Mouse (Mus musculus): ENCODE results near the gene 6030452D12Rik.
A peak's percentile ranks its signal among the peaks of the same experiment; 100 is the strongest.

6030452D12Rik gene

DNA sequence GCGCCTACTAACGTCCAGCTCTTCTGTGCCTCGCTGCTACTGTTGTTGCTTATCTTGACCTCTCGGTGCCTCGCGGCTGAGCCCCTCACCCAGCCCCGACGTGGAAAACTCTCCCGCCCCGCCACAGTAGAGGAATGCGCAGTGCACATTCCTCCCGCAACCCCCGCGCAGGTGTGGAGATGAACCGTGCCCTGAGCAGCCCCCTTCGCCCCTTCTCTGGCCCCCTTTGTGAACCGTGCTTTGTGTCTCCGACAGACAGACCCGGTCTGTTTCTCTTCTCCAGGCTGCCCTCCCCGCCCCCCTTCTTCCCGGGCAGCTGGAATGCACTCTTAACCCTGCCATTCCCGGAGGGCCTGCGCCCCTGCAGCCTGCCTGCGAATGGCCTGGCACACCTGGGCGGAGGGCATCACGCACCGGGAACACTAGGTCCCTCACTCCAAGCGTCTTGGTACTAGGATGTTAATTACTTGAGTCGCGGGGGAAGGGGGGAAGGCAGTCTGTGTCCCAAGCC is 11.3 kb downstream of the 6030452D12Rik start:
- peaks cover 23% of the 10 kb centered on the region for H3K36me3 ChIP-seq (ENCODE audit: insufficient read depth, low read length)
- H3K4me3 ChIP-seq (replicated peaks; ENCODE audit: low read length) = peak overlapping the region; percentile 82

DNA sequence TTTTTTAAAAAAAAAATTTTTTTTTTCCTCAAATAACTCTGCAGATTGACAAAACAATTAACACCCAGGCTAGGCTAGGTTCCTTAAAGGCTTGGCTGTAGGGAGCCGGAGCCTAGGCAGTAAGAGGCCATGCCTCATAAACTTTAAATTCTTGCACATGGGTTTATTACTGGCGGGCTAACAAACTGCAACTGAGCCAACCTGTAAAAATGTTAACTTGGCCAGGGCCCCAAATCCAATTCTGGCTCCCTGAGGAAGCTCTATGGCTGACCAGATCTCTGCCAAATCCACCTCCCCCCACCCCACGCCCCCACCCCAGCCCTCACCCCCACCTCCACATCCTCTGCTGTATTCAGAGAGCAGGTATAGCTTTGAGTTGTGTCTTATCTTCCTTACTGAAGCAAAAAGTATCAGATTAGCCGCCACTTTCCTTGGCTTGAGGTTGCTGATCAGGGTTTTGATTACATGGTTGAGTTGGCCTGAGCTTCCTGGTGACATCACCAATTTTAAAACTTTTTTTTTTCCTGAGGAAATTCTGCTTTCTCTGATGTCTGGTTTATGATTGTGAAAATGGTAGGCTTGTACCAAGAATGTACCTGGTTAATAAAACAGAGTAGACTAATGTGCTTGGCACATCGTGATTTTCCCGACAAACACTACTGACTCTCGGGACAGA is 12.3 kb downstream of the 6030452D12Rik start:
- Histone ChIP-seq H3K4me3 (replicated peaks; ENCODE audit: low read length) (peak overlapping the region; percentile 82), H3K27me3 (ENCODE audit: insufficient read depth, low read length) (peaks cover 38% of the 10 kb centered on the region), H3K9me3 (ENCODE audit: low read length) (peaks cover 5% of the 10 kb centered on the region; the same call in 1 of the 2 replicates), H3K36me3 (ENCODE audit: insufficient read depth, low read length) (peaks cover 26% of the 10 kb centered on the region), H3K4me1 (replicated peaks; ENCODE audit: low read depth, low read length) (peaks cover 94% of the 10 kb centered on the region)
- TF ChIP-seq CTCF (conservative IDR thresholded peaks at IDR 0.05; ENCODE audit: low read length) (no peak), POU5F1 (IDR thresholded peaks at IDR 0.05; ENCODE audit: borderline replicate concordance, low read length) (no peak), NANOG (IDR thresholded peaks at IDR 0.05; ENCODE audit: borderline replicate concordance, low read length) (no peak)

More for the DNA sequence above, 11.3 kb downstream of the 6030452D12Rik start:
- peaks cover 89% of the 10 kb centered on the region for H3K4me1 ChIP-seq (replicated peaks; ENCODE audit: low read depth, low read length)
- TF ChIP-seq CTCF (conservative IDR thresholded peaks at IDR 0.05; ENCODE audit: low read length) = no peak
- TF ChIP-seq POU5F1 (IDR thresholded peaks at IDR 0.05; ENCODE audit: borderline replicate concordance, low read length) = no peak
- H3K27me3 ChIP-seq (ENCODE audit: insufficient read depth, low read length) = peaks cover 46% of the 10 kb centered on the region
- peaks cover 13% of the 10 kb centered on the region for H3K9me3 ChIP-seq (ENCODE audit: low read length)

DNA sequence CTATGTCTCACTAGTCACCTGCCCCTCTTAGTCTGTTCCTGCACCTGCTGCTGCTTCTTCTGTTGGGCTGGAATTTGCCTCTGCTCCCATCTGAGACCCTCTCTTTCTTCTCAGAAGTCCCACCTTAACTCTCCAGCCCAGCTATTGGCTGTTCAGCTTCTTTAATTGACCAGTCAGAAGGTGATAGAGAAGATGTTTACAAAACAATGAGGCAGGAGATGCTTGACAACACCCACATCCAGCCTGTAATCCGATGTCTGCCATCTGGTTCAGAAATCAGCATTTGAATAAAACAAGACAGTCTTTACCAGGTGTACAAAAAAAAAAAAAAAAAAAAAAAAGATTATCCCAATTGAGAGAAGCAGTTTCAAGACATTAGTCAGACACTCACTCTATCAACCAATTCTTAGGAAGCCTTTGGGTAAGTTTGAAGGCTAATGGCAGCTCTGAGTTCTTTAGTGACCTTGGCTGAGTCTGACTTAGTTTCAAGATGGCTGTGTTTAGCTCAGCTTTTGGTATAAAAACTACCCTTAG is 15.7 kb downstream of the 6030452D12Rik start:
- TF ChIP-seq POU5F1 (IDR thresholded peaks at IDR 0.05; ENCODE audit: borderline replicate concordance, low read length) (0 out of 2 replicates have a peak, but pooled peaks have one; percentile 23), NANOG (IDR thresholded peaks at IDR 0.05; ENCODE audit: borderline replicate concordance, low read length) (peak; percentile 54; the same call in 1 of the 2 replicates), CTCF (conservative IDR thresholded peaks at IDR 0.05; ENCODE audit: low read length) (no peak)
- peaks cover 95% of the 10 kb centered on the region for H3K4me1 ChIP-seq (replicated peaks; ENCODE audit: low read depth, low read length)
- peaks cover 28% of the 10 kb centered on the region for H3K36me3 ChIP-seq (ENCODE audit: insufficient read depth, low read length)

GRCm38 (mm10) chr8:106516581-106516980 is 16.3 kb downstream of the 6030452D12Rik start:
- TF ChIP-seq POU5F1 (IDR thresholded peaks at IDR 0.05; ENCODE audit: borderline replicate concordance, low read length) (no peak), NANOG (IDR thresholded peaks at IDR 0.05; ENCODE audit: borderline replicate concordance, low read length) (no peak), CTCF (conservative IDR thresholded peaks at IDR 0.05; ENCODE audit: low read length) (no peak)
- Histone ChIP-seq H3K9me3 (ENCODE audit: low read length) (no peaks in the 10 kb centered on the region), H3K4me3 (replicated peaks; ENCODE audit: low read length) (no peak overlapping the region), H3K4me1 (replicated peaks; ENCODE audit: low read depth, low read length) (peaks cover 93% of the 10 kb centered on the region), H3K36me3 (ENCODE audit: insufficient read depth, low read length) (peaks cover 28% of the 10 kb centered on the region), H3K27me3 (ENCODE audit: insufficient read depth, low read length) (peaks cover 14% of the 10 kb centered on the region)

More for the DNA sequence above, 15.7 kb downstream of the 6030452D12Rik start:
- Histone ChIP-seq H3K9me3 (ENCODE audit: low read length) (no peaks in the 10 kb centered on the region), H3K4me3 (replicated peaks; ENCODE audit: low read length) (no peak overlapping the region), H3K27me3 (ENCODE audit: insufficient read depth, low read length) (peaks cover 20% of the 10 kb centered on the region)

GRCm38 (mm10) chr8:106518763-106519162 is 18.4 kb downstream of the 6030452D12Rik start:
- H3K27me3 ChIP-seq (ENCODE audit: insufficient read depth, low read length) = no peaks in the 10 kb centered on the region
- H3K4me1 ChIP-seq (replicated peaks; ENCODE audit: low read depth, low read length) = peaks cover 79% of the 10 kb centered on the region
- H3K36me3 ChIP-seq (ENCODE audit: insufficient read depth, low read length) = peaks cover 35% of the 10 kb centered on the region
- no peak for TF ChIP-seq POU5F1 (IDR thresholded peaks at IDR 0.05; ENCODE audit: borderline replicate concordance, low read length)
- no peak for TF ChIP-seq NANOG (IDR thresholded peaks at IDR 0.05; ENCODE audit: borderline replicate concordance, low read length)
- no peak for TF ChIP-seq CTCF (conservative IDR thresholded peaks at IDR 0.05; ENCODE audit: low read length)
- H3K4me3 ChIP-seq (replicated peaks; ENCODE audit: low read length) = no peak overlapping the region
- H3K9me3 ChIP-seq (ENCODE audit: low read length) = peaks cover 6% of the 10 kb centered on the region

- Histone ChIP-seq H3K9me3 (ENCODE audit: low read length) (peaks cover 10% of the 10 kb centered on the region), H3K27me3 (ENCODE audit: insufficient read depth, low read length) (no peaks in the 10 kb centered on the region), H3K4me1 (replicated peaks; ENCODE audit: low read depth, low read length) (peaks cover 68% of the 10 kb centered on the region), H3K36me3 (ENCODE audit: insufficient read depth, low read length) (peaks cover 36% of the 10 kb centered on the region), H3K4me3 (replicated peaks; ENCODE audit: low read length) (no peak overlapping the region)
- TF ChIP-seq NANOG (IDR thresholded peaks at IDR 0.05; ENCODE audit: borderline replicate concordance, low read length) (no peak), POU5F1 (IDR thresholded peaks at IDR 0.05; ENCODE audit: borderline replicate concordance, low read length) (no peak), CTCF (conservative IDR thresholded peaks at IDR 0.05; ENCODE audit: low read length) (no peak)
Observed at GRCm38 (mm10) chr8:106520578-106520977, 20.3 kb downstream of the 6030452D12Rik start.

- H3K9me3 ChIP-seq (ENCODE audit: low read length) = peaks cover 12% of the 10 kb centered on the region
- no peaks in the 10 kb centered on the region for H3K27me3 ChIP-seq (ENCODE audit: insufficient read depth, low read length)
- H3K36me3 ChIP-seq (ENCODE audit: insufficient read depth, low read length) = peaks cover 35% of the 10 kb centered on the region
- peaks cover 67% of the 10 kb centered on the region for H3K4me1 ChIP-seq (replicated peaks; ENCODE audit: low read depth, low read length)
- H3K4me3 ChIP-seq (replicated peaks; ENCODE audit: low read length) = no peak overlapping the region
- no peak for TF ChIP-seq POU5F1 (IDR thresholded peaks at IDR 0.05; ENCODE audit: borderline replicate concordance, low read length)
- no peak for TF ChIP-seq NANOG (IDR thresholded peaks at IDR 0.05; ENCODE audit: borderline replicate concordance, low read length)
- TF ChIP-seq CTCF (conservative IDR thresholded peaks at IDR 0.05; ENCODE audit: low read length) = no peak
Observed at GRCm38 (mm10) chr8:106521845-106522244, 21.5 kb downstream of the 6030452D12Rik start.

- Histone ChIP-seq H3K27me3 (ENCODE audit: insufficient read depth, low read length) (no peaks in the 10 kb centered on the region), H3K36me3 (ENCODE audit: insufficient read depth, low read length) (peaks cover 54% of the 10 kb centered on the region), H3K9me3 (ENCODE audit: low read length) (peaks cover 51% of the 10 kb centered on the region), H3K4me1 (replicated peaks; ENCODE audit: low read depth, low read length) (peaks cover 46% of the 10 kb centered on the region), H3K4me3 (replicated peaks; ENCODE audit: low read length) (no peak overlapping the region)
- TF ChIP-seq POU5F1 (IDR thresholded peaks at IDR 0.05; ENCODE audit: borderline replicate concordance, low read length) (no peak), CTCF (conservative IDR thresholded peaks at IDR 0.05; ENCODE audit: low read length) (no peak), NANOG (IDR thresholded peaks at IDR 0.05; ENCODE audit: borderline replicate concordance, low read length) (no peak)
Observed at GRCm38 (mm10) chr8:106526725-106527124, 26.4 kb downstream of the 6030452D12Rik start.
